Mouse (Mus musculus): ENCODE measurements around the gene Dip2a.

The Dip2a gene

GRCm38 (mm10) chr10:76246601-76247000, 98.5 kb downstream of the Dip2a start:
- no peak for DNase-seq (ENCODE audit: low read depth)

GRCm38 (mm10) chr10:76245106-76245505, 100.0 kb downstream of the Dip2a start:
- DNase-seq (ENCODE audit: low read depth), result no peak

- DNase-seq (ENCODE audit: low read depth), result no peak
Observed at GRCm38 (mm10) chr10:76239401-76239800, 105.7 kb downstream of the Dip2a start.

GRCm38 (mm10) chr10:76237341-76238225, 107.5 kb downstream of the Dip2a start, which contains the start of gene Prmt2:
TSS of gene Prmt2 (minus strand) at chr10:76237865.
- peak; percentile 95 for DNase-seq (ENCODE audit: low read depth)

- DNase-seq (ENCODE audit: low read depth), result peak; percentile 49
Observed at GRCm38 (mm10) chr10:76229627-76230026, 115.5 kb downstream of the Dip2a start.

- no peak for DNase-seq (ENCODE audit: low read depth)
Observed at GRCm38 (mm10) chr10:76225944-76226343, 119.1 kb downstream of the Dip2a start.

- DNase-seq (ENCODE audit: low read depth), result no peak
Observed at GRCm38 (mm10) chr10:76218240-76218639, 126.9 kb downstream of the Dip2a start.

GRCm38 (mm10) chr10:76217056-76217455, 128.0 kb downstream of the Dip2a start:
- DNase-seq (ENCODE audit: low read depth), result no peak

- DNase-seq (ENCODE audit: low read depth), result no peak
Observed at GRCm38 (mm10) chr10:76214161-76214560, 130.9 kb downstream of the Dip2a start.

- no peak for DNase-seq (ENCODE audit: low read depth)
Observed at GRCm38 (mm10) chr10:76212121-76212520, 133.0 kb downstream of the Dip2a start.

- DNase-seq (ENCODE audit: low read depth), result no peak
Observed at GRCm38 (mm10) chr10:76210806-76211205, 134.3 kb downstream of the Dip2a start.

All from 416B (cell line).